Mouse (Mus musculus): Measurements from ENCODE around the gene Rgl1.

GRCm38 (mm10) chr1:152508481-152509220 is 257.5 kb downstream of the Rgl1 start:
- TF ChIP-seq EP300 (IDR thresholded peaks at IDR 0.05; ENCODE audit: insufficient read depth, low read depth, low read length): no peak
- no peak for TF ChIP-seq CTCF (IDR thresholded peaks at IDR 0.05; ENCODE audit: low read depth, low read length)
